Mouse (Mus musculus) gastrocnemius, postnatal 4 days (tissue): Measurements from ENCODE around the gene Acsf3. TPM values are rescaled to one million over a fixed set of nuclear protein-coding genes. Genes with fewer than 3 reads are reported as not detected.
A peak's percentile ranks its signal among the peaks of the same experiment; 100 is the strongest.

Experiments
- DNase-seq, 2 experiments: peaks; one replicate each; pipeline ENCODE4 v3.0.0; 2021 to 2022; ENCODE audit warnings: low spot score in 2 of 2, mixed read lengths in 2 of 2
- total RNA-seq, 2 experiments: library from RNA; stranded (reverse); gene quantifications; 2 replicates each; pipeline ENCODE4 v1.2.3; 2021

Acsf3 gene
- total RNA-seq, 2 experiments from 2014 or later: 15.4 to 18.8 TPM

- no peak for DNase-seq
These were observed 74.0 kb downstream of the Acsf3 start for GRCm38 (mm10) chr8:122849152-122849910.

- peak in 1 of 2 experiments; percentile 47 for DNase-seq
These were observed 75.5 kb downstream of the Acsf3 start for GRCm38 (mm10) chr8:122850641-122851240.

- DNase-seq: no peak
These were observed 76.6 kb downstream of the Acsf3 start for GRCm38 (mm10) chr8:122851692-122852545.

- DNase-seq: no peak
These were observed 77.2 kb downstream of the Acsf3 start for GRCm38 (mm10) chr8:122852546-122852905.

- DNase-seq: peak in 1 of 2 experiments; percentile 57
These were observed 78.1 kb downstream of the Acsf3 start for GRCm38 (mm10) chr8:122853340-122853771.

- DNase-seq: no peak
These were observed 79.1 kb downstream of the Acsf3 start for GRCm38 (mm10) chr8:122854388-122854787.

- no peak for DNase-seq
These were observed 79.8 kb downstream of the Acsf3 start for GRCm38 (mm10) chr8:122855123-122855522.

GRCm38 (mm10) chr8:122856288-122856687 lies 81.0 kb downstream of the Acsf3 start:
- DNase-seq: no peak

- DNase-seq: no peak
These were observed 84.6 kb downstream of the Acsf3 start for GRCm38 (mm10) chr8:122859843-122860242.

- no peak for DNase-seq
These were observed 89.4 kb downstream of the Acsf3 start for GRCm38 (mm10) chr8:122864719-122865129.

GRCm38 (mm10) chr8:122865441-122865840 lies 90.2 kb downstream of the Acsf3 start:
- DNase-seq: no peak

- DNase-seq: no peak
These were observed 90.9 kb downstream of the Acsf3 start for GRCm38 (mm10) chr8:122866231-122866630.

Other genes with a start within 250 kb of the Acsf3 start
- gene Piezo1, start 224.2 kb upstream of the Acsf3 start, total RNA-seq: 10 to 100 TPM; 51.5 to 54.6 TPM
- gene Cdt1, start 207.5 kb upstream of the Acsf3 start, total RNA-seq: 10 to 100 TPM; 14.7 to 17.1 TPM
- 10 to 100 TPM; 37.0 to 40.0 TPM for gene Aprt, start 198.6 kb upstream of the Acsf3 start, total RNA-seq
- gene Galns, start 164.0 kb upstream of the Acsf3 start, total RNA-seq: 10 to 100 TPM in 1 of 2 experiments, 1 to 10 TPM in 1; 9.7 to 10.3 TPM
- 10 to 100 TPM; 45.6 to 49.6 TPM for gene Trappc2l, start 163.8 kb upstream of the Acsf3 start, total RNA-seq
- gene Pabpn1l, start 152.7 kb upstream of the Acsf3 start, total RNA-seq: not detected
- gene Cbfa2t3, start 76.4 kb upstream of the Acsf3 start, total RNA-seq: 10 to 100 TPM; 18.9 TPM
- gene Cdh15, start 72.5 kb downstream of the Acsf3 start, total RNA-seq: 10 to 100 TPM; 54.8 to 65.3 TPM